Mouse (Mus musculus): Measurements from ENCODE around the gene Lurap1l. TPM values are rescaled to one million over a fixed set of nuclear protein-coding genes. Genes with fewer than 3 reads are reported as not detected.
A peak's percentile ranks its signal among the peaks of the same experiment; 100 is the strongest.
"Not testable (repeated sequence)": the region's sequence is repeated elsewhere in the genome, so short reads cannot be mapped to it uniquely, and the experiment has no call there.

The Lurap1l gene
- 10 to 100 TPM in 1 of 4 experiments, 1 to 10 TPM in 3; 5.4 to 11.2 (median 8.8) TPM for total RNA-seq (2022)

DNA sequence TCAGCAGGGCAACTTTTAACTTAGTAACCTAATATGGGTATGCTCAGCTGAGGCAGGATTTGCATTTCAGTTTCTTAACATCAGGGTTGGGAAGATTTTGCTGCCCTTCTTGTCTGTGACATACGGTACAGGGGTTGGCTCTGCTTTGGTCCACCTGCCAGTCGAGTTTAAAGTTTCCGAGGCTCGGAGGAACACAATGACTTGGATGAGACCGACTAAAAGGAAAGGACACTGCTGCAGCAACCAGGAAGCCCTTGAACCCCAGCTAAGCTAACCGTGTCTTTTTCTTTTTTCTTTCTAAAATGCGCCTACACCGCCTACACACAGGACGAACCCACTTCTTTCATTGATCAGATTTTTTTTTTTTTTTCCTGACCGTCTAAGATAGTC, at the start of gene Lurap1l:
Lurap1l (plus strand) TSS at position 166 of the 390 bp plus-strand sequence.
- peak; percentile 55 for DNase-seq

- DNase-seq: no peak
These were observed 47.5 kb upstream of the Lurap1l start for GRCm38 (mm10) chr4:80862962-80863361.

DNA sequence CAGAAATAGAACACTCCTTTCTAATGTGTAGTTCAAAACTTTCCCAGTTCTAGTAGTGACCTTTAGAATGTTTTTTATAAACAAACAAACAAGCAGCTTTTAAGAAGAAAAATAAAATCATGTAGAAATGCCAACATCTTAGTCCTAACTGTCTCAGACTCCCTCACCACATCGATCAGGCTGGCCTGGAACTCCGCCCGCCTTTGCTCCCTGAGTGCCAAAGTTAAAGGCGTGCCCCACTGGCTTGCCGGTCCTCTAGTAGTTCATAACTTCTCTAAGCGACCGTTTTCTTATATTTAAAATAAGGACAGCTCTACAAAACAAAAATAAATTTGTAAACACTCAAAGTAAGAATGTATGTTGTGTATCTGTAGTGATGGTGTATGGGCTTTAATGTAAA, 46.5 kb upstream of the Lurap1l start:
- DNase-seq: no peak

GRCm38 (mm10) chr4:80864511-80864922, 45.9 kb upstream of the Lurap1l start:
- no peak for DNase-seq

GRCm38 (mm10) chr4:80866065-80866464, 44.4 kb upstream of the Lurap1l start:
- no peak for DNase-seq

- no peak for DNase-seq
These were observed 40.8 kb upstream of the Lurap1l start for GRCm38 (mm10) chr4:80869598-80869997.

- DNase-seq: no peak
These were observed 37.4 kb upstream of the Lurap1l start for GRCm38 (mm10) chr4:80872847-80873644.

DNA sequence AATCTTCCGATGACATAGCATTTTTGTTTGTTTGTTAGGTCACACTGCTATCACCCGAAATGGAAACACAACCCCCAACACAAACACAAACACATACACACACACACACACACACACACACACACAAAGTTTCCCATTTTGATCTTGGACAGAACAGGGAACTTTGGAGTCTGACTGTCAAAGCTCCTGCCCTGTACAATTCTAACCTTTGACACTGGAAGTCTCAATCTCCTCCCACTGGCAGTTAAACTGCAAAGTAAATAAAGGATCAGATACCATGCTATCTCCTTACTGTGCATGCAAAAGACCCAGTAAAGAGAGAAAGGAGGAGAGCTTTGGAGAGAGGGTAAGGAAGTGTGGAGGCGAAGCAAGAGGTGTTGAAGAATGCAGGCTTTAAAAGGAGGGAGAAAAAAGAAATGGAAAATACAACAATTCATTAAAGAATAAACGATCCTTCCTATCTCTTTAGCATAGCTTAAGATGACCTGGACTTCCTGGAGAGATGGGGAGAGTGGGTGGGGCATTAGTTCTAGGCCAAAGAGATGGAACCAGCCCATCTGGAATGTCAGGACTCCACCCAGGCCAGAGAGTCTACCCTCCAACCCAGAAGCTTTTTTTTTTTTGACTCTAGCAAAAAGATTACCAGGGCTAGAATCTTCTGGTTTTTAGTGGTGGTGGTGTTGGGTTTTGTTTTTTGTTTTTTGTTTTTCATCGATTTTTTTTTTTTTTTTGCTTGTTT, 36.2 kb upstream of the Lurap1l start:
- DNase-seq: no peak

DNA sequence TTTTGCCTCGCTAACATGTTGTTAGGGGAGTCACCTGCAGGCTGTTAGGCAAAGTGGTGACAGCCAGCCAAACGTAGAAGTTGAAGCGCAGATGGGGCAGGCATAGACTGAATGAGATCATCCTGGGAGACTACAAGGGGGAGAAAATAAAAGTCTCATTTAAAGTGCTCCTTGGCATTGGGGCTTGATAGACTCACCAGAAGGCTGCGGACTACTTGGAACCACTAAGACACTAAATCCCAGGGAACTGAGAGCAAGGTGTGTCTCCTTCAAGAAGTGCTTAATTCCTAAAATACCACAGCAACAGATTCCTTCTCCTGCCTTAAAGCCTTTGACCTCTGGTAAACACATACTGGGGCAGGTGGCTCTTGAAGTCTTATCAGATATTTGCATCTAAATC, 35.4 kb upstream of the Lurap1l start:
- DNase-seq: no peak

DNA sequence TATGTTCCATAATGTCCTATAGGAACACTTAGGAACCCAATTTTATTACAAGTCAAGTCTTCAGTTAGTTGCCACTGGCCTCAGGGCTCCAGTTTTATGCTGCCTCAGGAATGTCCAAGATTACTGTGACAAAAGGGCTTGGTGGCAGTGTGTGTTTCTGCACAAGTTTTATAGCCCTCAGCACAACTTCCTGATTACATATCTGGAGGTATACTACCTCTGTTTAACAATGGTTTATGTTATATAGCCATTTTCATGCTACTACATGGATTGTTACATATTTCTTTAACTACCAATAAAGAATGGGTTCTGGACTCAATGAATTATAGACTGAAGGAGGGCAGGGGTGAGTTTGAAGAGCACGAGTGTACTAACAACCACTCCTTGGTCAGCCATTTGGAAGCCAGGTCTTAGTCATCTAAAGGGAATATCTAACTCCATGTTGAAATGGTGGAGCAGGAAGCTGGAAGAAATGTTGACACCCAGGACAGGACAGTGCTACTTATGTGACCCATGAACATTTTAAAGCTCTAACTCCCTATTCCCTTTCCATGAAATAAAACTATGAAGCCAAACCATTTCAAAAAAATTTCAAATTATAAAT, 28.3 kb upstream of the Lurap1l start:
- DNase-seq: no peak

GRCm38 (mm10) chr4:80886631-80887030, 23.8 kb upstream of the Lurap1l start:
- DNase-seq: no peak

DNA sequence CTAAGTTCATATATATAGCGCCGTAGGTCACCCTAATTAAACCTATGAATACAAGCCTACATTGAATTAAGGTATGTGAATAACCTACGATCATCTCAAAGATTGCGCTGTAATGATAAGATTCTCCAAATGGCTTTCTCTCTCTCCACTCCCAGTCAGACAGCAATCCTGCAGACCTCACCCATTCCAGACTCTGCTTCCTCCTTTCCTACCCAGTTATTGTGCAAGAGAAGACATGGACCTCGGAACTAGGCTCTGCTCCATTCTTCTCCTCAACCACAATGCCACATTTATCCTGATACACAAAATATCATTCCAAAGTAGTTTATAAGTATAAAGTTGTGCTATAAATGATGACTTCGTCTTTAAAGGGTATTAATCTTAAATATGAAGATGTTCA, 19.4 kb upstream of the Lurap1l start:
- DNase-seq: no peak

DNA sequence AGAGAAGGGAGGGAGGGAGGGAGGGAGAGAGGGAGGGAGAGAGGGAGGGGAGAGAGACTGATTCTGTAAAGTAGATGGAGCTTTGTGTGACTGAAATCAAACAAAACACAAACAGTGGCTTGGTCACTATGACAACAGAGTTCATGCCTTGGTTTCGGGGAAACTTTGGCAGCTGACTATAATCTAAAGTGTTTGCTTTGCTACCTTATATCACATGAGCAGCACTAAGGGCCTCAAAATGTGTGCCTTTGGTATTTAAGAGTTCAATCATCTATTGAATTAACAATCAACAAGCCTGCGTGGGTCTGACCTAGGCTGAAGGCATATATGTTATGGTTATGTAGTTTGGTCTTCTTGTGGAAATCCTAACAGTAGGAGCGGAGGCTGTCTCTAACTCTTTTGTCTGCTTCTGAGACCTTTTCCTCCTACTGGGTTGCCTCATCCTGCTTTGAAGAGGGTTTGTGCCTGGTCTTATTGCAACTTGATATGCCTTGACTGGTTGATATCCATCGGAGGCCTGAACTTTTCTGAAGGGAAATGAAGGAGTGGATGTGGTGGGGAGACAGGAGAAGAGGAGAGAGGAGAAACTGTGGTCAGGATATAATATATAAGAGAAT, 15.1 kb upstream of the Lurap1l start:
- DNase-seq: no peak

DNA sequence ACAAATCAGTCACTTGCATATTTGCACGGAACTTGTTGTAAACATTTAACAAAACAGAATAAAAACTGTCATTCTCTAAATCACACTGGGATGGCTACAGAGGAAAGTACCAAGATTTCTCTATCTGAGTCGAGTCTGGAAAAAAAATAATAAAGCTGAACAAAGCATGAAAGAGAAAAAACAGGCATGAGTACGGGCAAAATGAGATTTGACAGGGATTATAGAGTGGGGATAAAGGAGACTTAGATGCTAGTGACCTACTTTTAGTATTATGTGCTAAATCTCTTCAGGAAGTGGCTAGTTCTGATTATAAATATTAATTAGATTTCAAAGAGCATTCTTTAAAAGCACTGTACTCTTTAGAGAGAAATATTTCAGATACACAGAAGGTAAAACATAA, 3.7 kb upstream of the Lurap1l start:
- no peak for DNase-seq

- DNase-seq: no peak
These were observed 2.5 kb upstream of the Lurap1l start for GRCm38 (mm10) chr4:80907973-80908372.

GRCm38 (mm10) chr4:80908902-80909301, 1.5 kb upstream of the Lurap1l start:
- DNase-seq: no peak

- DNase-seq: peak; percentile 22
These were observed 640 bp downstream of the Lurap1l start for GRCm38 (mm10) chr4:80910871-80911701.

DNA sequence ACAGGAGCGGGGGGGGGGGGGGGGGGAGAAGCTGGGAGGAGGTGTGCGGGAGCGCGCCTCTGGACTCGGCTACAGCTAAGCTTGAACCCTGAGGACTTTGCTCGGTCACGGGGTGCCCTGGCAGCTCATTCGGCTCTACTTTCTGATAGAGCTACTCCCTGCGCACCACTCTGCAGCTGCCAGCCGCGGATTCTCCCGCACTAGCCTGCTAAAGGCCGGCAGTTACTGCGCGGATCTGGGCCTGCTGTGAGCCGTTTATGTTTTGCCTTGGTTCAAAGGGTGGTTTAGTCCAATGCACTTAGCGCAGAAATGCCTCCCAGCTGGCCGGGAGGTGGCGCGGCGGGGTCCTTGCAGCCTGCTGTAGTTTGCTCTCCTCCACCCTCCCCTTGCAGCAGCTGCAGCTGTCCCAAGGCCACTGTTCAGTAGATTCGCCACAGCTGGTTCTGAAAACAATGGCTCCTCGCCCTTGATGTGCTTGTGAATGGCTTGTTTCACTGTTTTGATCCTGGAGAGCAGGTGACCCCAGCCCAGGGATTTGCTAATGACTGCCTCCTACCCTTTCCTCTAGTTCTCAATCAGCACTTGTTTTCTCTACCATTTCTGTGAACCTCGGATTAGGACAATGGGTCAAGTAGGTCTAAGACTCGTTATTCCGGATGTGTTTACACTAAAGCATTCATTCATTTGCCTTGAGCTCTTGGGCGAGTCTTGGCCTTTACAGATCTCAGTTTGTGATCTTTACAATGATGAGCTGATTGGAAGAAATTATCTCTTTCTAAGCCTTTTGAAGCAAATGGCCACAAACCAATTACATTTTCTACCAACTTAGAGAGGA, 1.5 kb downstream of the Lurap1l start:
- peak; percentile 76 for DNase-seq

GRCm38 (mm10) chr4:80915211-80915610, 4.8 kb downstream of the Lurap1l start:
- no peak for DNase-seq

DNA sequence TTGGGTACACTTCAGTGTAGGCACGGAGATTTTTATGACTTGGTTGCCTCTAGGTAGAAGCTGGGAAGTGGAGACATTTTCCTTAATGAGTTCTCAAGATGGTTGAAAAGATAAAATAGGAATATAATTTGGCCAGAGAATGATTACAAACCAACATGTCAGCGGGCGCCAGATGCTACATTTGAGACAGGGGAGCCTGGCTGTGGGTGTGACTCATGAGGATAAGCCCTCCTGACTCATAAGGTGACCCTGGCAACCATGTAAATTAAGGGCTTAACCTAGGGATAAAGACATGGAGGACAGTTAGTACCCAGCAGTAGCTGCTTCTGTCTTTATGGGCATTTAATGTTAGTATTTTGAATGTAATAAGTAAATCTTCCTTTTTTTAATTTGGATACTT, 6.2 kb downstream of the Lurap1l start:
- no peak for DNase-seq

- DNase-seq: not testable (repeated sequence)
These were observed 6.7 kb downstream of the Lurap1l start for GRCm38 (mm10) chr4:80917128-80917527.

Measured in adrenal gland, adult 8-10 months (tissue).